Mouse (Mus musculus) liver, embryonic 14.5 days (tissue): Measurements from ENCODE around the gene Bcl2. TPM values are rescaled to one million over a fixed set of nuclear protein-coding genes. Genes with fewer than 3 reads are reported as not detected.

Experiments
- ATAC-seq: fragments of 200-750 bp; cut with Nextera tagmentation; 2 replicates; pipeline ENCODE4 v1.8.0; 2017; ENCODE audit warnings: moderate number of reproducible peaks, mild to moderate bottlenecking, moderate library complexity; ENCODE audit not compliant: insufficient read depth
- DNase-seq, 3 experiments: peaks; one replicate each; pipeline ENCODE4 v3.0.0-alpha.2; 2012 to 2013; ENCODE audit warnings: low read depth in 3 of 3, low spot score in 3 of 3
- H3K27ac ChIP-seq: fragments of 300-500 bp; sonication (generic); 2 replicates; pipeline ENCODE4 v1.5.1; 2014; ENCODE audit warnings: moderate library complexity, mild to moderate bottlenecking, control low read depth, inconsistent platforms
- H3K27me3 ChIP-seq: fragments of 300-500 bp; sonication (generic); 2 replicates; pipeline ENCODE4 v1.6.1; 2014; ENCODE audit warnings: mild to moderate bottlenecking, low read length, moderate library complexity; ENCODE audit not compliant: control insufficient read depth, insufficient read depth
- H3K36me3 ChIP-seq: fragments of 300-500 bp; sonication (generic); replicated peaks from 2 replicates; pipeline ENCODE4 v1.6.1; 2014; ENCODE audit warnings: low read depth; ENCODE audit not compliant: control insufficient read depth, insufficient read depth
- H3K4me1 ChIP-seq, 2 experiments: fragments of 200-500 bp in 1 of 2; fragments of 300-500 bp in 1 of 2; sonication (generic) in 1 of 2; replicated peaks; 2 replicates each; pipeline ENCODE4 v1.6.1; 2012 to 2014; ENCODE audit warnings: antibody characterized with exemption in 1 of 2, inconsistent platforms in 1 of 2, low read length in 1 of 2; ENCODE audit not compliant: control insufficient read depth in 2 of 2, insufficient read depth in 2 of 2
- H3K4me2 ChIP-seq: fragments of 300-500 bp; sonication (generic); 2 replicates; pipeline ENCODE4 v1.6.1; 2014; ENCODE audit warnings: low read depth, mild to moderate bottlenecking, control low read depth, moderate library complexity
- H3K4me3 ChIP-seq, 2 experiments: fragments of 200-500 bp in 1 of 2; fragments of 300-500 bp in 1 of 2; sonication (generic) in 1 of 2; 2 replicates each; pipeline ENCODE4 v1.5.1; 2012 to 2014; ENCODE audit warnings: low read depth in 2 of 2, low read length in 2 of 2, mild to moderate bottlenecking in 2 of 2, control low read depth in 1 of 2, inconsistent platforms in 1 of 2, moderate library complexity in 1 of 2; ENCODE audit not compliant: insufficient read depth in 1 of 2
- H3K9ac ChIP-seq: fragments of 300-500 bp; sonication (generic); replicated peaks from 2 replicates; pipeline ENCODE4 v1.6.1; 2014; ENCODE audit warnings: mild to moderate bottlenecking, control low read depth, moderate library complexity
- H3K9me3 ChIP-seq: fragments of 300-500 bp; sonication (generic); 2 replicates; pipeline ENCODE4 v1.6.1; 2016; ENCODE audit warnings: low read length, mixed read lengths; ENCODE audit not compliant: control insufficient read depth
- CTCF ChIP-seq: IDR thresholded peaks from 2 replicates; pipeline ENCODE4 v1.5.1; 2016; ENCODE audit warnings: antibody characterized with exemption, low read depth, control low read depth
- EP300 ChIP-seq: IDR thresholded peaks from 2 replicates; pipeline ENCODE4 v1.6.1; 2016; ENCODE audit warnings: antibody characterized with exemption, low read depth
- WGBS: fragments of 180-500 bp; shearing (Covaris S2); extraction: QIAGEN DNeasy Blood & Tissue Kit; methylation state at CpG from one replicate; pipeline ENCODE4 v1.1.7; 2014; ENCODE audit not compliant: insufficient replicate concordance; 5-methylcytosine and 5-hydroxymethylcytosine counted together
- polyA plus RNA-seq, 2 experiments: library from polyadenylated mRNA; depleted of rRNA in 1 of 2; stranded (reverse) in 1 of 2; unstranded in 1 of 2; fragments of >200 nt; fragmentation: Nextera tagmentation in 1 of 2; extraction: Ambion mirVana in 1 of 2; gene quantifications; 2 replicates each; pipeline versions ENCODE4 v1.2.1 to v1.2.3; 2012 to 2014

Bcl2 gene
- polyA plus RNA-seq, 2 experiments: 0.38 to 0.43 TPM

DNA sequence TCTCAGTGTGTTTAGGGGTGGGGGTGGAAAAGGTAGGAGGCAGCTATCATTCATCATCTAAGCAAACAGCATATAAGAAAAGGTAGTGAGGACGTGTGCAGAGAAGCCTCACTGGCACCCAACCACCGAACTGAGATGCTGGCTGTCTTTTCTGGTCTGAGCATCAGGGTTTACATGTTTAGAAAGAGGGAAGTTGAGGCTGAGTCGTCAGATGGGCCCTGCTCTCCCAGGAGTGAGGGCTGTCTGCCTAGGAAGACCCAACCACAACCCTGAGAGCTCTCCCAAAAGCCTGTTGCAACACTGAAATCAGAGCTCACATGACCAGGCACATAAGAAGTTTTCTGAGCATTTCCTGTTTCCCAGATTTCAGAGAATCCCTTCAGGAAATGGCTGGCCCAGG is 145.2 kb downstream of the Bcl2 start:
- DNase-seq (no peak), ATAC-seq (no peak)
- Histone ChIP-seq H3K4me2 (no peak overlapping the region), H3K4me3 (no peak overlapping the region), H3K4me1 (no peaks in the 10 kb centered on the region), H3K36me3 (no peaks in the 10 kb centered on the region), H3K9me3 (no peaks in the 10 kb centered on the region), H3K27ac (no peak overlapping the region), H3K27me3 (no peaks in the 10 kb centered on the region), H3K9ac (no peak overlapping the region)
- TF ChIP-seq CTCF (no peak), EP300 (no peak)
- 22% methylated on average over 3 of the region's 3 CpGs for WGBS

DNA sequence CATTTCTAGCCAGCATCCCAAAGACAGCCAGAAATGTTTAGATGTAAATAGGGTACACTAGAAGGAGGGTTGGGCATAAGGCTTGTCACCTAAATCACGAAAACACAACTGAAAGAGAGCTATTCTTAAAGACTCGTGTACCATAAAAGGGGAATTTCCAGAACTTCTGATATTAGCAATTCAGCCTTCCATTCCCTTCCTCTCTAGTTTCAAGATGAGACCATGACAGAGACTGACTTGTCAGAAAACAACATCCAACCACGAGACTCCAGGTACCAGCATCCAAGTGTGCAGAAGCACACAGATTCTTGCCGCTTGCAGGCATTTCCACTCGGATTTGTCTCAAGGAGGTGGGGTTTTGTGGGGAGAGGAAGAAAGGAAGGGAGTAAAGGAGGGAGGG is 146.6 kb downstream of the Bcl2 start:
- Histone ChIP-seq H3K9ac (no peak overlapping the region), H3K4me1 (no peaks in the 10 kb centered on the region), H3K4me3 (no peak overlapping the region), H3K9me3 (no peaks in the 10 kb centered on the region), H3K27me3 (no peaks in the 10 kb centered on the region), H3K36me3 (no peaks in the 10 kb centered on the region), H3K4me2 (no peak overlapping the region), H3K27ac (no peak overlapping the region)
- DNase-seq: no peak
- no peak for ATAC-seq
- WGBS: 55% methylated on average over 5 of the region's 5 CpGs
- TF ChIP-seq CTCF (no peak), EP300 (no peak)

DNA sequence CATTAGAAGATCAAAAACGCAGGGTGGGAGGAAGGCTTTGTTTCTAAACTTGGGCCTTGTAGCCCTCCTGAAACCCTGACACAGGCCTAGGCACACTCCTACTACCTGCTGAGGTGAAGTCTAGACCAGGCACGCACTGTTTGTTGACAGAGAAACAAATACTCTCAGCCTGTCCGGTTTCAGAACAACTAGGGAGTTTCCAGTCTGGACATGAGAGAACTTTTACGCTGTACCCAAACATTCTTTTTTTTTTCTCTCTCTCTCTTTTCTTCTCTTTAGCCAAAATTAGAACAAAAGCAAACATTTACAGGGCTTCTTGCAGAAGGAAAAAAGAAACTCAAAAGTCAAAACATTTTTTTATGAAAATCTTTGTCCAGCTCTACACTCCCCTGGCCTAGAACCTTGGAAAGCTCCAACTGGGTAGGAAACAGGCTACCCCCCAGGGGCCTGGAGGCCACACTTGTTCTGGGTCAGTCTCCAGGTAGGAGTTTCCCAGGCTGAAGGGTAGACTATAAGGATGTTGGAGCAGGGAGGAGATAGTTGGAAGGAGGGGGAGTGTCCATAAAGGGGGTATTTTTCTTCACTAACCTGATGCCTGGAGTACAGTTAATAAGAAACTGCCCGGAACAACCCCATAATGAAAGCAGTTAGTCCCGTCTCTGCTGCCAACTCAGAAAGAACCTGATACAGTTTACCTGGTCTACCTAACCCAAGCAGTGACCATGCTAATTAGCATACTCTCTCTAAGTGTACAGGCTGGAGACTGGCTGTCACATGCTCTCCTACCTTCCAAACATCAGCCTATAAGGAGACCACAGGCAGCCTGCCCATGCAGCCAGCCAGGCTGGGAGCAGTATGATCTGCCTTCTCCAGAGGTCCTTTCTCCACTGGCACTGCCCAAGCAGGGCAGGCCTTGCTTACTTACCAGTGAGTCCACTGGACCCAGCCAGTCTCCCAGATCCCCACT is 147.7 kb downstream of the Bcl2 start:
- no peak for TF ChIP-seq CTCF
- no peak for TF ChIP-seq EP300
- H3K27me3 ChIP-seq: no peaks in the 10 kb centered on the region
- H3K9me3 ChIP-seq: no peaks in the 10 kb centered on the region
- DNase-seq (no peak), ATAC-seq (no peak)
- 66% methylated on average over 6 of the region's 6 CpGs for WGBS
- no peak overlapping the region for H3K27ac ChIP-seq
- no peak overlapping the region for H3K4me3 ChIP-seq
- H3K9ac ChIP-seq: no peak overlapping the region
- H3K4me2 ChIP-seq: no peak overlapping the region
- H3K4me1 ChIP-seq: peaks cover 0 to under 1% of the 10 kb centered on the region in 2 experiments; a peak in 1 of 4 replicates
- H3K36me3 ChIP-seq: no peaks in the 10 kb centered on the region

DNA sequence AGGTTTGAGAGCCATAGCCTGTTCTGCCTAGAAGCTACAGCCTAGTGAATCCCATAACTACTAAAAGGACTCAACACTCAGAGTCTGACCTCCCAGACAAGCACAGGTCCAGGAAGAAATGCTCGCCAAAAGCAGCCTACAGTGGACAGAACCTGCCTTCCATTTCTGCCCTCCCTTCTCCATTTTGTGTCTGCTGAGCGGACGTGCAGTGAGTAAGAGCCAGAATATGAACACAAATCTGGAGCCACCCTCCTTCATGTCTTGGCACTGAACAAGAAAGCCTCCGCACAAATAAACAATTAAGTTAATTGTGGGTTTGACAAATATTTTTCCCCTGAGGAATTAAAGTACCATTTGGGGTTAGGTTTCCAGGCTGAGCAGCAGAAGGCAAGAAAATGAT is 148.8 kb downstream of the Bcl2 start:
- no peak overlapping the region for H3K4me3 ChIP-seq
- no peak overlapping the region for H3K4me2 ChIP-seq
- H3K27ac ChIP-seq: no peak overlapping the region
- no peak overlapping the region for H3K9ac ChIP-seq
- peaks cover 0 to 3% of the 10 kb centered on the region in 2 experiments; a peak in 1 of 4 replicates for H3K4me1 ChIP-seq
- TF ChIP-seq CTCF (no peak), EP300 (no peak)
- DNase-seq: no peak
- ATAC-seq: no peak
- 62% methylated on average over 4 of the region's 4 CpGs for WGBS
- H3K27me3 ChIP-seq: no peaks in the 10 kb centered on the region
- no peaks in the 10 kb centered on the region for H3K9me3 ChIP-seq
- H3K36me3 ChIP-seq: no peaks in the 10 kb centered on the region

DNA sequence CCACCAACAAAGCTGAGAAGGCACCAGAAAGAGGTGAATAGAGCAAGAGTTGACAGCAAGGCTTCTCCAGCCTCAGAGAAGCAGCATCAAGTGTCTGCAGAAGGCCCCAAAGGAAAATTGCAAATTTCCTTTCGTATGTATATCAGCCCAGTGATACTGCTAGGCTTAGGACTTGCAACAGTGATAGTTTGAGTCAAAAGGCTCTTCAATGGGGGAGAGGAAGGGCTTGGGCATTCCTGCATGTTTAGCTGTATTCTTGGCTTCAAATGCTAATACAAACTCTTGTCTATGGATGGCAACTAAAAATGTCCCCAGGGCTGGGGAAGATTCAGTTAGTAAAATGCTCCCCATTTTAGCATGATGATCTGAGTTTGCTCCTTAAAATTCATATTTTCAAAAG is 149.6 kb downstream of the Bcl2 start:
- Histone ChIP-seq H3K27me3 (no peaks in the 10 kb centered on the region), H3K4me1 (peaks cover 0 to 3% of the 10 kb centered on the region in 2 experiments; a peak in 1 of 4 replicates), H3K27ac (no peak overlapping the region), H3K4me2 (no peak overlapping the region), H3K9ac (no peak overlapping the region), H3K36me3 (no peaks in the 10 kb centered on the region), H3K4me3 (no peak overlapping the region), H3K9me3 (no peaks in the 10 kb centered on the region)
- ATAC-seq: no peak
- DNase-seq: no peak
- 41% methylated on average over 1 of the region's 1 CpGs for WGBS
- TF ChIP-seq EP300 (no peak), CTCF (no peak)
